Mouse (Mus musculus): ENCODE data around the gene Klhdc8a.

Klhdc8a gene

GRCm38 (mm10) chr1:132317894-132318863 lies 19.8 kb downstream of the Klhdc8a start:
- DNase-seq (ENCODE audit: low spot score), result no peak

- DNase-seq (ENCODE audit: low spot score), result peak; percentile 90
Observed at GRCm38 (mm10) chr1:132319242-132319641, 20.8 kb downstream of the Klhdc8a start.

GRCm38 (mm10) chr1:132321821-132322580 lies 23.6 kb downstream of the Klhdc8a start:
- no peak for DNase-seq (ENCODE audit: low spot score)

- DNase-seq (ENCODE audit: low spot score), result peak; percentile 66
Observed at GRCm38 (mm10) chr1:132322711-132323542, 24.5 kb downstream of the Klhdc8a start.

- DNase-seq (ENCODE audit: low spot score), result no peak
Observed at GRCm38 (mm10) chr1:132326777-132327176, 28.4 kb downstream of the Klhdc8a start.

- DNase-seq (ENCODE audit: low spot score), result no peak
Observed at GRCm38 (mm10) chr1:132327477-132327876, 29.1 kb downstream of the Klhdc8a start.

- DNase-seq (ENCODE audit: low spot score), result no peak
Observed at GRCm38 (mm10) chr1:132328565-132328964, 30.1 kb downstream of the Klhdc8a start.

- no peak for DNase-seq (ENCODE audit: low spot score)
Observed at GRCm38 (mm10) chr1:132329656-132330055, 31.2 kb downstream of the Klhdc8a start.

- DNase-seq (ENCODE audit: low spot score), result no peak
Observed at GRCm38 (mm10) chr1:132330397-132330796, 32.0 kb downstream of the Klhdc8a start.

- DNase-seq (ENCODE audit: low spot score), result no peak
Observed at GRCm38 (mm10) chr1:132331283-132331682, 32.9 kb downstream of the Klhdc8a start.

- no peak for DNase-seq (ENCODE audit: low spot score)
Observed at GRCm38 (mm10) chr1:132333201-132333600, 34.8 kb downstream of the Klhdc8a start.

- DNase-seq (ENCODE audit: low spot score), result peak; percentile 71
Observed at GRCm38 (mm10) chr1:132333675-132334141, 35.3 kb downstream of the Klhdc8a start.

GRCm38 (mm10) chr1:132334178-132334801 lies 35.9 kb downstream of the Klhdc8a start:
- no peak for DNase-seq (ENCODE audit: low spot score)

- DNase-seq (ENCODE audit: low spot score), result no peak
Observed at GRCm38 (mm10) chr1:132335378-132335965, 37.0 kb downstream of the Klhdc8a start.

GRCm38 (mm10) chr1:132336921-132337320 lies 38.5 kb downstream of the Klhdc8a start:
- DNase-seq (ENCODE audit: low spot score), result no peak

- DNase-seq (ENCODE audit: low spot score), result no peak
Observed at GRCm38 (mm10) chr1:132338027-132338660, 39.7 kb downstream of the Klhdc8a start.

- DNase-seq (ENCODE audit: low spot score), result peak; percentile 89
Observed at GRCm38 (mm10) chr1:132341731-132342501, 43.5 kb downstream of the Klhdc8a start.

GRCm38 (mm10) chr1:132342518-132342917 lies 44.1 kb downstream of the Klhdc8a start:
- no peak for DNase-seq (ENCODE audit: low spot score)

- DNase-seq (ENCODE audit: low spot score), result no peak
Observed at GRCm38 (mm10) chr1:132343191-132343590, 44.8 kb downstream of the Klhdc8a start.

GRCm38 (mm10) chr1:132343656-132344055 lies 45.2 kb downstream of the Klhdc8a start:
- DNase-seq (ENCODE audit: low spot score), result no peak
